Mouse (Mus musculus) forebrain, embryonic 16.5 days (tissue): ENCODE data around the gene Mag. TPM values are rescaled to one million over a fixed set of nuclear protein-coding genes. Genes with fewer than 3 reads are reported as not detected.

ENCODE experiments used
- ATAC-seq: fragments of 200-750 bp; cut with Nextera tagmentation; 2 replicates; pipeline ENCODE4 v1.8.0; 2017; ENCODE audit warnings: mild to moderate bottlenecking, moderate library complexity
- H3K27ac ChIP-seq: fragments of 300-500 bp; sonication (generic); 2 replicates; pipeline ENCODE4 v1.5.1; 2014; ENCODE audit warnings: low read length, control low read depth
- H3K27me3 ChIP-seq: fragments of 300-500 bp; sonication (generic); replicated peaks from 2 replicates; pipeline ENCODE4 v1.6.1; 2014; ENCODE audit warnings: low read length; ENCODE audit not compliant: control insufficient read depth, insufficient read depth
- H3K36me3 ChIP-seq: fragments of 300-500 bp; sonication (generic); 2 replicates; pipeline ENCODE4 v1.6.1; 2014; ENCODE audit not compliant: control insufficient read depth, insufficient read depth
- H3K4me1 ChIP-seq: fragments of 300-500 bp; sonication (generic); replicated peaks from 2 replicates; pipeline ENCODE4 v1.6.1; 2014; ENCODE audit warnings: low read length; ENCODE audit not compliant: control insufficient read depth, insufficient read depth
- H3K4me2 ChIP-seq: fragments of 300-500 bp; sonication (generic); 2 replicates; pipeline ENCODE4 v1.6.1; 2014; ENCODE audit warnings: mild to moderate bottlenecking, low read length, control low read depth
- H3K4me3 ChIP-seq: fragments of 300-500 bp; sonication (generic); replicated peaks from 2 replicates; pipeline ENCODE4 v1.5.1; 2014; ENCODE audit warnings: mild to moderate bottlenecking, low read length, control low read depth
- H3K9ac ChIP-seq: fragments of 300-500 bp; sonication (generic); replicated peaks from 2 replicates; pipeline ENCODE4 v1.6.1; 2014; ENCODE audit warnings: low read depth, low read length, control low read depth
- H3K9me3 ChIP-seq: fragments of 300-500 bp; sonication (generic); 2 replicates; pipeline ENCODE4 v1.6.1; 2016; ENCODE audit warnings: low read length; ENCODE audit not compliant: control insufficient read depth
- WGBS: fragments of 180-500 bp; shearing (Covaris S2); extraction: QIAGEN DNeasy Blood & Tissue Kit; methylation state at CpG from one replicate; pipeline ENCODE4 v1.1.7; 2014; 5-methylcytosine and 5-hydroxymethylcytosine counted together
- polyA plus RNA-seq: library from polyadenylated mRNA; unstranded; fragments of >200 nt; fragmentation: Nextera tagmentation; extraction: Ambion mirVana; gene quantifications from 2 replicates; pipeline ENCODE4 v1.2.1, GENCODE M21; 2015

Mag gene
- polyA plus RNA-seq, 1 experiment from 2014 or later = 1.8 TPM

DNA sequence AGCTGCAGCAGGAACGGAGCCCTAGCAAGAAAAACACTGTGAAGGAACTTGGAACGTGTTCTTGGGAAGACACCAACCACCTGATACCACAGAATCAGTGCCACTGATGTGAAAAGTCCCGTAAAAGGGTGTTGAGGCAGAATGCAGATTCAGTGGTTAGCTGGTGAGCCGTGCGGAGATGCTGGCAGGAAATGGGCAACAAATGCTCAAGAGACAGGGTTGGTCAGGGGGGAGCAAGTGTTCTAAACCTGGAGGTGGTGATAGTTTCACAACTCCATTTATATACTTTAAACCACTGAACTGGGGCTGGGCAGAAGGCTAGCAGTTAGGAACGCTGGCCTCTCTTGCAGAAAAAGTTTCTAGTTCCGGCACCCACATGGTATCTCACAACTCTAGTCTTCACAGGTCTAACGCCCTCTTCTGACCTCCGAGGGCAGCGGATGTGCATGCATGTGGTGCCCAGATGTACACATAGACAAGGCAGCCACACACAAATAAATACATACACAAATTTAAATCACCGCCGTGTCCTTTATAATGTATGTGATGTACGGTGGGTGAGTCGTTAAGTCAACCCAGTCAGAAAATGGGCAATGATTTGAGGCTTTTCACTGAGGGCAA is 27.0 kb downstream of the Mag start:
- Histone ChIP-seq H3K4me3 (no peak overlapping the region), H3K4me2 (no peak overlapping the region), H3K4me1 (no peaks in the 10 kb centered on the region), H3K9ac (no peak overlapping the region), H3K27me3 (no peaks in the 10 kb centered on the region), H3K27ac (no peak overlapping the region), H3K9me3 (no peaks in the 10 kb centered on the region), H3K36me3 (no peaks in the 10 kb centered on the region)
- 87% methylated on average over 14 of the region's 14 CpGs for WGBS
- no peak for ATAC-seq

DNA sequence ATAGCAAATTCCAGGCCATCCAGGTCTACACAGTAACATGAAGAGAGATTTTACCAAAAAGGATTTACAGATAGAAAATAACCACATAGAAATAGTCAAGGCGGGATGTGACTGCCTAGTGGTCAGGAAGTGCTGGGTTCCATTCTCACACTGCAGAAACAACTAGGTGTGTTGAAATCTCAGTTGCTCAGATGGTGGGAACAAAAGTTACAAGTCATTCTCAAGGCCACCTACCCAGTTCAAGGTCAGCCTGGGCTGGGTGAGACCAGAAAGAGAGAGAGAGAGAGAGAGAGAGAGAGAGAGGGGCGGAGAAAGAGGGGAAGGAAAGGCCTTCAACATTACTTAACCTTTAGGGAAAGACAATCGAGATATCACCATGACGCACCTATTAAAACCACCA is 27.8 kb downstream of the Mag start:
- 83% methylated on average over 4 of the region's 4 CpGs for WGBS
- no peaks in the 10 kb centered on the region for H3K27me3 ChIP-seq
- no peak for ATAC-seq

DNA sequence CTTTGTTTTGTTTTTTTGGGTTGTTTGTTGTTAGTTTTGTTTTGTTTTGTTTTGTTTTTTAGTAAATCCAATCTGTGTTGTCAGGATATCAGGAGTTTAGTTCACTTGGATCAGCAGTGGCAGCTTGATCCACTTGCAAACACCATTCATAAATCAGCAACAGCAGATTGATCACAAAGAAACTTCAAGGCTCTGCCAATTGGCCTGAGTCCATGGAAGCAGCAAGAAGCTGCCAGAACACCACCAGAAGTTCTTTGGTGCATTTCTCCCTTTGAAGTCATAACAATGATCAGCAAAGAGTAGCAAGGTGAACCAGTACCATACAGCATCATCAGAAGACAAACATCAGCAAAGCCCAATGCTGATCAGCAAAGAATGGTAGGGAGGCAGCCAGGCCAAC is 30.6 kb downstream of the Mag start:
- no peaks in the 10 kb centered on the region for H3K4me1 ChIP-seq
- no peak overlapping the region for H3K27ac ChIP-seq
- H3K36me3 ChIP-seq = no peaks in the 10 kb centered on the region
- no peak overlapping the region for H3K4me3 ChIP-seq
- no peaks in the 10 kb centered on the region for H3K27me3 ChIP-seq
- H3K9ac ChIP-seq = no peak overlapping the region
- H3K4me2 ChIP-seq = no peak overlapping the region
- no peak for ATAC-seq
- no peaks in the 10 kb centered on the region for H3K9me3 ChIP-seq

More for the DNA sequence above, 27.8 kb downstream of the Mag start:
- Histone ChIP-seq H3K9me3 (no peaks in the 10 kb centered on the region), H3K9ac (no peak overlapping the region), H3K36me3 (no peaks in the 10 kb centered on the region), H3K4me3 (no peak overlapping the region), H3K4me1 (no peaks in the 10 kb centered on the region), H3K4me2 (no peak overlapping the region), H3K27ac (no peak overlapping the region)

DNA sequence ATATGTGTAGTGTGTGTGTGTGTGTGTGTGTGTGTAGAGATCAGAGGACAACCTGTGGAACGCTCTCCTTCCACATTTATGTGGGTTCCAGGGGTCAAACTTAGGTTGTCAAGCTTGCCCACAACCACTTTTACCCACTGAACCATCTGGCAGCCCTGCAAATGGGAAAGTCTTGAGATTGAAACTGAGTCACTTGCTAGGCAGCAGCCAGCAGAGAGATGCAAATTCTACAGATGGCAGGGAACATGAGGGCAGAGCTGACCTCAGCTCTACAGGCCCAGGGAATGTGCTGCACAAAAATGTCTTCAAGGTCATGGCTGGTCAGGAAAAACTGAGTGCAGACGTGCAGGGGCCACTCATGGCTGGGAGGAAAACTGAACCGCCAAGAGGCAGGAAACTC is 33.3 kb downstream of the Mag start:
- H3K9ac ChIP-seq = no peak overlapping the region
- ATAC-seq = no peak
- 89% methylated on average over 3 of the region's 3 CpGs for WGBS

DNA sequence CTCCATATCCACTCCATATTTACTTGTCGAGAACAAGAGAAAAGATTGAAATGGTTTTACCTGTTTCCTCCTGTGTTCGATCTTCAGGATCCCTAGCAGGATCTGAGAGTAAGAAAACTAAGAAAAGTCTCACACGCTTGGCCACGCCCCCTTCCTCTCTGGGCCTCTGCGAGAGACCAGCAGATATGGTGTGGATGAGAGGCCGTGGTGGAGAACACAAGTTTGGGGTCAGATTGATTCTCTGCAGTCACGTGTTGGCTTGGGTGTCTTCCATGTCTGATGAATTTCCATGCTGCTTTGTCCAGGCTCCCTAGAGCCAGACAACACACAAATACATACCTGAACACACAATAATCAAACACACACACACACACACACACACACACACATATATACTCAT is 34.5 kb downstream of the Mag start, which contains the start of gene Cd22:
TSS of gene Cd22 (minus strand) at position 167 of the 400 bp plus-strand sequence.
- H3K27ac ChIP-seq = no peak within 1 kb of the TSS
- no peaks in the 10 kb centered on the region for H3K27me3 ChIP-seq
- no peak within 1 kb of the TSS for H3K9ac ChIP-seq
- no peak within 1 kb of the TSS for H3K4me2 ChIP-seq
- H3K4me3 ChIP-seq = no peak within 1 kb of the TSS
- no peaks in the 10 kb centered on the region for H3K36me3 ChIP-seq
- H3K9me3 ChIP-seq = no peaks in the 10 kb centered on the region
- no peak for ATAC-seq
- 80% methylated on average over 7 of the region's 7 CpGs for WGBS
- no peaks in the 10 kb centered on the region for H3K4me1 ChIP-seq

More for the DNA sequence above, 33.3 kb downstream of the Mag start:
- Histone ChIP-seq H3K27me3 (no peaks in the 10 kb centered on the region), H3K27ac (no peak overlapping the region), H3K9me3 (no peaks in the 10 kb centered on the region), H3K4me2 (no peak overlapping the region), H3K4me1 (no peaks in the 10 kb centered on the region), H3K4me3 (no peak overlapping the region), H3K36me3 (no peaks in the 10 kb centered on the region)

DNA sequence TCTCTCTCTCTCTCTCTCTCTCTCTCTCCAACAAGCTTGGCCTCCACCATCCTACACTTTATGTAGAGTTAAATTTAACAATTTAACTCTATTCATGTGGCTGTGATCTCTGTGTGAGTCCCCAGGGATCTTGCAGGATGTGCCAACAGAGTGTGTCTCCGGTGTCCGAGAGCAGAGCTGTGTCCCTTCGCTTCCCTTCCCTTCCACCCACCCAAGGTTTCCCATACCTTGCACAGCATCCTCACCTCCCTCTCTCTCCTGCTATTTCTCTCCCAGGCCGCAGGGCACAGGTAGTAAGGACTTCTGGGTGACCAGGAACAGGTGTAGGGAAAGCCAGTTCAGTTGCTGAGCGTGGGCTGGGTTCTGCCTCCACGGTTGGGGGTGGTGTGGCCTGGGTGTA is 35.7 kb downstream of the Mag start:
- H3K36me3 ChIP-seq = no peaks in the 10 kb centered on the region
- ATAC-seq = no peak
- no peaks in the 10 kb centered on the region for H3K4me1 ChIP-seq
- no peaks in the 10 kb centered on the region for H3K27me3 ChIP-seq
- H3K27ac ChIP-seq = no peak overlapping the region
- WGBS = 86% methylated on average over 6 of the region's 6 CpGs
- no peak overlapping the region for H3K4me3 ChIP-seq
- no peak overlapping the region for H3K4me2 ChIP-seq
- H3K9ac ChIP-seq = no peak overlapping the region
- H3K9me3 ChIP-seq = no peaks in the 10 kb centered on the region

DNA sequence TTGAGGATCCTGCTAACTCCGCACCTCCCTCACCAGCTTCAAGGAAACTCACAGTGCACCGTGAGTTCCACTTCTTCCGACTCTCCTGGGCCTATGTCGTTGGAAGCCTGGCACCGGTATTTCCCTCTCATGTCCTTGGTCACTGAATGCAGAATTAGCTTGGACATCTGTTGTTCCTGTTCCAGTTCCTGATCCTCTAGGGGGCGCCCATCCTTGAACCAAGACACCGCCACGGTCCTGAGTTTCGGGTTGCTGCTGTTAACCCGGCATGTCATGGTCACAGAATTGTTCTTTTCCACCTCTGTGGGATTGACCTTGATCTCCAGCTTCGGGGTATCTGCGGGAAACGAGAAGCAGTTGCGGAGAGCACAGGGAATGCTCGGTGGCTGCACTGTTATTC is 41.6 kb downstream of the Mag start:
- H3K36me3 ChIP-seq = no peaks in the 10 kb centered on the region
- peaks cover 3% of the 10 kb centered on the region; the same call in 1 of the 2 replicates for H3K27me3 ChIP-seq
- no peak for ATAC-seq
- no peaks in the 10 kb centered on the region for H3K9me3 ChIP-seq
- no peak overlapping the region for H3K27ac ChIP-seq
- H3K4me3 ChIP-seq = no peak overlapping the region
- H3K4me2 ChIP-seq = no peak overlapping the region
- 26% methylated on average over 15 of the region's 15 CpGs for WGBS
- no peak overlapping the region for H3K9ac ChIP-seq
- no peaks in the 10 kb centered on the region for H3K4me1 ChIP-seq

DNA sequence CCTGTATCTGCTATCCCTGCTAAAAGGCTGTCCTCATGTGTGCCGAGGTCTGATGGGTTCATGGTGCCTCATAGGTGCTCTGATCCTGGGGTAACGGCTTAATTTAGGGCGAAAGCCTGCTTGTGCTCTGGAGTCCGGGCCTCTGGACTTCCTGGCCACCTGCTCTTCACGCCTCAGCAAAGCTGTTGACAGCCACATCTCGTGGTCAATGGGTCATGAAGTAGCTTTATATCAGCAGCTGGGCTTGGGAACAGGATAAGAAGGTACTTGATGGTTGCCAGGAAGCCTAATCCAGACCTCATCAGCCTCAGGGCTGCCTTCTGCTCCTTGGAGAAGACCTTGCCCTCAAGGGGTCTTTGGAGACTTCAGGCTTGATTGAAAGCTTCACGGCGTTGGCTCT is 51.3 kb downstream of the Mag start:
- Histone ChIP-seq H3K36me3 (no peaks in the 10 kb centered on the region), H3K4me1 (no peaks in the 10 kb centered on the region), H3K27ac (no peak overlapping the region), H3K9me3 (no peaks in the 10 kb centered on the region), H3K9ac (no peak overlapping the region), H3K4me2 (no peak overlapping the region), H3K27me3 (no peaks in the 10 kb centered on the region), H3K4me3 (no peak overlapping the region)
- 70% methylated on average over 8 of the region's 8 CpGs for WGBS
- ATAC-seq = no peak

- WGBS = 86% methylated on average over 12 of the region's 12 CpGs
- no peaks in the 10 kb centered on the region for H3K36me3 ChIP-seq
- no peak within 1 kb of the TSS for H3K9ac ChIP-seq
These were observed 53.2 kb downstream of the Mag start, which contains the start of gene Ffar1 for GRCm38 (mm10) chr7:30861464-30861863. TSS of gene Ffar1 (minus strand) at chr7:30861564.

More at GRCm38 (mm10) chr7:30861464-30861863, 53.2 kb downstream of the Mag start, which contains the start of gene Ffar1:
- no peak for ATAC-seq
- H3K4me2 ChIP-seq = no peak within 1 kb of the TSS
- no peaks in the 10 kb centered on the region for H3K4me1 ChIP-seq
- no peak within 1 kb of the TSS for H3K4me3 ChIP-seq
- no peaks in the 10 kb centered on the region for H3K9me3 ChIP-seq
- no peaks in the 10 kb centered on the region for H3K27me3 ChIP-seq
- no peak within 1 kb of the TSS for H3K27ac ChIP-seq
